Mouse (Mus musculus) brain, embryonic 14.5 days (tissue): Measurements from ENCODE around the gene Wwc2. TPM values are rescaled to one million over a fixed set of nuclear protein-coding genes. Genes with fewer than 3 reads are reported as not detected.

Experiments used
- DNase-seq: peaks from one replicate; pipeline ENCODE4 v3.0.0-alpha.2; 2011; ENCODE audit warnings: low read depth
- CTCF ChIP-seq: fragments of 200-500 bp; IDR thresholded peaks from 2 replicates; pipeline ENCODE4 v1.5.1; 2012; ENCODE audit warnings: inconsistent platforms, mild to moderate bottlenecking, moderate library complexity, borderline replicate concordance; ENCODE audit not compliant: insufficient read depth, insufficient read length; ENCODE audit errors: extremely low read depth
- POLR2A ChIP-seq: fragments of 200-500 bp; IDR thresholded peaks from 2 replicates; pipeline ENCODE4 v1.6.1; 2012; ENCODE audit warnings: mild to moderate bottlenecking, inconsistent platforms, borderline replicate concordance; ENCODE audit not compliant: poor library complexity, insufficient read depth, insufficient read length, severe bottlenecking; ENCODE audit errors: extremely low read depth
- polyA plus RNA-seq: library from polyadenylated mRNA; depleted of rRNA; stranded (reverse); fragments of >200 nt; gene quantifications from 2 replicates; pipeline ENCODE4 v1.2.3, GENCODE M21; 2012

Wwc2 gene
- polyA plus RNA-seq, 1 experiment = 6.8 TPM

DNA sequence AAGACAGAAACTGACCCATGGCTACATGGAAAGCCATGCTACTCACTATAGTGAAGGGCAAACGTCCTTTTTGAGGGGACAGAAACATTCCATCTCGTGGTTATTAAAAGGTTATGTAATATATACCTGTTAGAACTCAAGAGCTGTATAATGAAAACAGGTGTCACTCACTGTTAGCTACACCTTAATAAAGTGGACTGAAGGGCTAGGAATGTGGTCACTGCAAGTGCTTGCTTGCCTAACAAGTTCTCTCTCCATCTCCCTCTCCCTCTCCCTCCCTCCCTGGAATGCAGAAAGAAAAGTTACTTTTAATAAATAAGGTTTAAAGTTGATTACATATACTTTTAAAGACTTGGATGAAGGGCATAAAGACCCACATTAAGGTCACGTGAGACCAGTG, 88.0 kb downstream of the Wwc2 start:
- TF ChIP-seq CTCF = no peak
- TF ChIP-seq POLR2A = no peak
- no peak for DNase-seq

DNA sequence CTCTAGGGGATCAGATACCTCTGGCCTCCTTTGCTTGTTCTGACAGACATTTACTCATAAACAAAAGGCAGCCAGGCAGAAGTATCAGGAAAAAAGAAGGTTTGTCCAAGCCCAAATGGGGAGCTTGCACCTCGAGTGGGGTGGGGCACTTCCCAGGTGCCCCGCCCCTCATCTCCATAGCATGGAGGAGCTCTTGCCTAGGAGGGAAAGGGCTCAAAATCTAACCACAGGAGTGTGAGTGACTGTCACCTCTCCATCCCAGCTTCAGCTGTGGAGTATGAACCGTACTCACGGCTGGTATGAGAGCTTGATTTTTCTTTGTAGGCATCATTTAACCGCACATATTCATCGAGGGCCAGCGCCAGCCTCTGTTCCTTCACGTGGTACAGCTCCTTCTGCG, 90.4 kb downstream of the Wwc2 start:
- TF ChIP-seq POLR2A (no peak), CTCF (no peak)
- DNase-seq = no peak

DNA sequence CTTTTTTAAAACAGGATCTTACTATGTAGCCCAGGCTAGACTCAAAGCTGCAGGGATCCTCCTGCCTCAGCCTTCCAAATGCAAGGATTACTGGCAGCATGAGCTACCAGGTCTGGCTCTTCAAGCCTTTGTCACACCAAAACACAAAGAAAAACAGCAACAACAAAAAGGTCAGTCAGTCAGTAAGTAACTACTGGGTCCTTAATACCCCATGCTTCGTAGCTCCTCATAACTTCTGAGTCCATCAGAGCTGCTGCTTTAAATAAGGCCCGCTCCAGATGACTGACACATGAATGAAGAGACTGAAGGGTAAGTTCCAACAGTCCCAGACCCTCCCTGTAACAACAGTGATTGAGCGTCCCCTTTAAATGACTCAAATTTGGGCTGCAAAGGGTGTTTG, 90.8 kb downstream of the Wwc2 start:
- no peak for DNase-seq
- no peak for TF ChIP-seq POLR2A
- TF ChIP-seq CTCF = no peak

DNA sequence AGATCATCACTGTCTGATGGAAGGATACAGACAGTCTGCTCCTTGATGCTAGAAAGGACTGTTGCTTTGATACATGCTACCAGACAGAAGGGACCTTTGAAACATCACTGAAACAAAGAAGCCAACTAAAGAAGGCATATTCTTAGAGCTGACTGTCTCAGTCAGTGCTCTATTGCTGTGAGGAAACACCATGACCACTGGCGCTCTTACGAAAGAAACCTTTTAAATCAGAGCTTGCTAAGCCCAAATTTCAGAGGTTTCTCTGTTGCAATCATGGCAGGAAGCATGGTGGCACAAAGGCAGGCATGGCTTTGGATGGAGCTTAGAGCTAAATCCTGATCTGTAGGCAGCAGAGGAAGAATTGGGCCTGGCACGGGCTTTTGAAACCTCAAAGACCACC, 98.3 kb downstream of the Wwc2 start:
- TF ChIP-seq POLR2A (no peak), CTCF (no peak)
- no peak for DNase-seq

DNA sequence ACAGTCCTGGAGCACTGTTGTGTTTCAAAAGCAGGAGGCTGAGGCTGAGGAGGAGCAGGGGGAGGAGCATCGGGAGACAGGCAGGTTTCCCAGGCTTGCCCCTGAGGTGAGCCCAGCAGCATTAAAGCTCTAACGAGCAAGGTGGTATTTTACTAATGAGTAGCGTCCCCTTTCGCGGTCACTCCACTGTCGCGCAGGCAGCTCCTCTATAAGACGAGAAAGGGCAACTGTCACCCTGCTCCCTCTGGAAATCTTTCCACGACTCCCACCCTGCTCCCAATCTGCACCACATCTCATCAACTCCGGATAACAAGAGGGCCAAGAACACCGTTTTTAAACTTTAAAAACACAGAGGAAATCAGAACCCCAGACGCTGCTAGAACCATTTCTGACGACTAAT, 99.1 kb downstream of the Wwc2 start:
- peak; percentile 26 for DNase-seq

DNA sequence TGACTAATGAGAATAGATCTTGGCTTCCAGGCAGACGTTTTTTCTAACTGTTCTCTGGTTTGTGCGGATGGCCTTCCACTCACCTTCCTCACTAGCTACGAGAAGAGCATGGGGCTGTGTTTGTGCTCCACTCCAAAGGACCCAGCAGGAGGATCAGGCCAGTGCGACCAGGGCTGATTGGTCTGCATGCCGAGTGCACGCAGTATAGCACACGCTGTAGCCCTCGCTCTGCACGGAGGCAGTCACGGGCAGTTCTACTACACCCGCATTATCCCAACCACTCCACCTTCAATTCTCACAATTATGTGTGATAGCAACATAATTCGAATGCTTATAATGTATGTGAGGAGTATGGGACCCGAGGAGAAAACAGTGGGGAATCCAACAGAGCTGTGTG, 99.9 kb downstream of the Wwc2 start:
- TF ChIP-seq POLR2A = no peak
- no peak for TF ChIP-seq CTCF

More for the DNA sequence above, 99.1 kb downstream of the Wwc2 start:
- TF ChIP-seq CTCF (no peak), POLR2A (no peak)

DNA sequence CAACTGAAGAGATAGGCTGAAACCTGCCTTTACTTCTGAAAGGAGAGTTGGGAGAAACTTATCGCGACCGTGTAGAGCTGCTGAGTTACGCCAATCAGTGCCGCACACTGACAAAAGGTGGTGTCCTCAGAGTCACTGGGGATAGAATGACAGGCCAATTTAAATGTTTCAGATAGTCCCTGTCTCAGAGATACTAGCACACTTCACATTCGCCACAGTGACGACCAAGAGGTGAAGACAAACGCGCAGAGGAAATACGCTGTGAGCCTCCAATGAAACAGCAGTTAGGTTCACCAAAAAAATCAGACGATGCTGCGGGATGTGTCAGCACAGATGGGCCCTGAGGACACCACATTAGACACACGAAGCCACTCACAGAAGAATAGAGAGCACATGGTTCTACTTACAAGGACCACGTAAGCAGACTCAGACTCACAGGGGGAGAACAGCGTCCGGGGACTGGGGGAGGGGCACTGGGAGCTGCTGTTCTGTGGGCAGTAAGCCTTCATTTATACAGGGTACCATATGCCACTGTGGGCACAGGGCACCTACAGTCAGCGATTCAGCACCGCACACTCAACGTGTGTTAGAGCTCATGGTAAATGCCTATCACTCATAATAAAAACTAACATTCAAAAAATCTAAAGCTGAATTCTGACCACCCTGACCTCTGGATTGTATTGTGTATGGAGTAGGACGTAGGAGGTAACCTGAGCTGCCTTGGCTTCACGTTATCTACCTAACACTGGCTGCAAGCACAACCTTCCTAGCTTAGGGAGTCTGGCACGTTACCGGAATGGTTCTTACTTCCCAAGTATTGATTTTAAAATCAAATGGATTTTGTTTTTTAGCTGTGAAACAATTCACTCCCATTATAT, 100.5 kb downstream of the Wwc2 start:
- TF ChIP-seq POLR2A (no peak), CTCF (no peak)
- peak; percentile 65 for DNase-seq

More for the DNA sequence above, 99.9 kb downstream of the Wwc2 start:
- no peak for DNase-seq

DNA sequence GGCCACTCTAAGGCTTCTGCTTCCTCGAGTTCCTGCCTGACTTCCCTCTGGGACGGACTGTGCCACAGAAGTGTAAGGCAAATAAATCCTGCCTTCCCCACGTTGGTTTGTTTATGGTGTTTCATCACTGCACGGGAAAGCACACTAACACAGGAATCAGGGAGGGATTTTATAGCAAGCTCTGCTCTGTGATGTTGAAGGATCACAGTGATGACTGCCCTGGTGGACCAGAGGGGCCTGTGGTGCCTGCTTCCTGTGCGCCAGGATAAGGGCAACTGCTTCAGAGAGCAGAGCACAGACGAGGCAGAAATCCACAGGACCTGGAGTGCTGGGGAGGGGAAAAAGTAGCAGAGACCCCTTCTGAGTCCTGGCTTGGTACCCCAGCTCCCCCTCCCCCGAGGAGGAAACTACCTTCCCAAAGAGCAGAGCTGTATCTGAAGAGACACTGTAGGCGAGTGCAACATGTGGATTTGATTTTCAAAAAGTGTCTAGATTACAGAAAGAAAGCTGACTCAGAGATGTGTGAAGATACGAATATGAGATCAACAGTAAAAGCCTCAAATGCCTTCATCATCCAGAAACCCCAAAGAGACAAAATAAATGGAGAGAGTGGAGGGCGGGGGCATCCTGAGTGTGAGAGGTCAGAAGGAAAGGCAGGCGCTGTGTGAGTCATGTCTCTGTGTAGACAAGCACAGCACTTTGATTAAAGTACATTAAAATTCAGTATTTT, 101.7 kb downstream of the Wwc2 start:
- DNase-seq = no peak
- TF ChIP-seq POLR2A (no peak), CTCF (no peak)

DNA sequence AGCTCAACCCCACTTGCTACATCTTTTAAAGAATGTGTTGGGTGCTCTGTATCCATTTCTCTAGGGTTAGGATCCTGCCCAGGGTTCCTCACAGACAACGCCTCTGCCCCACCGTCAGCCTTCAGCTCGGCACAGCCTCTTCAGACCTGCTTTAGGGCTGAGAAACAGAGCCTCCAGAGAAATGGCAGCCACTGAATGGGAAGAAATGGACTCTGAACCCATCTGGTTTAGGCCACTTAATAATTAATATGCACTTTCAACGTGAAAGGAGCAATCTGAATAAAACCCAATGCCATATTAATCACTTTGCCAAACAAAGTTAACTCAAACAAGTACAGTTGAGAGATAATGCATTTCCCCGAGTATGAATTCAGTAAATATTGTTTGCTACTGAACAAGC, 106.4 kb downstream of the Wwc2 start:
- TF ChIP-seq POLR2A (no peak), CTCF (no peak)
- DNase-seq = no peak

DNA sequence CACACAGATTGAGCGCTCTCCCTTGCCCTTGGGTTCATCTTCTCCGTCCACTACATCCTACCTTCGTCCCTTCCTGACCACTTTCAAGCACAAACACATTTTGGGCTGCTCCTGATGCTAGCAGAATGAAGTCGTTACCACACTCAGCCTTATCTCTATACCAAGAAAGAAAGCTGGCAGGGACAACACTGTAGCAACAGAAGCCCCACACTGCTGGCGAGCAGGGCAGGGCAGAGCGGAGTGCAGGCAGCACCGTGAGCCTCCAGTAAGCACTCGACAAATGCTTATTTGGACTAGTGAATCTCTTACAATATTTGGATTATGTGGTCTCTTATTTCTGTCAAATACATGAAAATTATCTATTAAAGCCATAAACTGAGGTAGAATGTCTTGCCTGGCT, 107.0 kb downstream of the Wwc2 start:
- no peak for TF ChIP-seq POLR2A
- TF ChIP-seq CTCF = no peak
- no peak for DNase-seq

DNA sequence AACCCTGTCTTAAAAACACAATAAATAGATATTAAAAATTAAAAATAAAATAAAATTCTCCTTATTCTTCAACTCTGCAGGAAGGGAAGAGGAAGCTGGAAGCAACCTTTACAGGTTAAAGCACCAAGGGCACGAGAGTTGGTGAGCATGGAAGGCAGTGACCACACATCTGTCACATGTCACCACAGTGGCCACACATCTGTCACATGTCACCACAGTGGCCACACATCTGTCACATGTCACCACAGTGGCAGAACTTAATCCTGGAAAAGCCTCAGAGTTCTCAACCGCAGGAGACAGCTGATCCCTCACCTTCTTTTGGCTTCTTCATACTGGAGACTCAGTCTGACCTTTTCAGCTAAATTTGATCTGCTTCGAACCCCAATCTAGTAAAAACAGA, 112.2 kb downstream of the Wwc2 start:
- no peak for DNase-seq
- no peak for TF ChIP-seq POLR2A
- no peak for TF ChIP-seq CTCF
